Mouse (Mus musculus) kidney, adult 18-20 months (tissue): ENCODE results near the gene Pcx.

Source experiments
- DNase-seq: peaks from one replicate; pipeline ENCODE4 v3.0.0; 2021

The Pcx gene

GRCm38 (mm10) chr19:4589081-4589480, 78.8 kb downstream of the Pcx start:
- DNase-seq: no peak

- no peak for DNase-seq
Observed at GRCm38 (mm10) chr19:4590025-4590424, 79.8 kb downstream of the Pcx start.

- peak; percentile 82 for DNase-seq
Observed at GRCm38 (mm10) chr19:4593792-4594522, 83.7 kb downstream of the Pcx start.

- DNase-seq: peak; percentile 49
Observed at GRCm38 (mm10) chr19:4596071-4596470, 85.8 kb downstream of the Pcx start.

DNA sequence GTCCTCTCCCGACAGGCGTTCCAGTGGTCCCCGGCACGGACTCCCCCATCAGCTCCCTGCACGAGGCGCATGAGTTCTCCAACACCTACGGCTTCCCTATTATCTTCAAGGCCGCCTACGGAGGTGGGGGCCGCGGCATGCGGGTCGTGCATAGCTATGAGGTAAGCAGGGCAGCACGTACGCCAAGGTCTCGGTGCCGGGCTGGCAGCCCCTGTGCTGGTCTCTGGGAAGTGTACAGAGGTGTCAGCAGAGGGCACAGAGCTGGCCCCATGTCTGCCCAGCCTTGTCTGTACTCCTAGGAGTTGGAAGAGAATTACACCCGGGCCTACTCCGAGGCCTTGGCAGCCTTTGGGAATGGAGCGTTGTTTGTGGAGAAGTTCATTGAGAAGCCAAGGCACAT, 92.2 kb downstream of the Pcx start:
- no peak for DNase-seq

DNA sequence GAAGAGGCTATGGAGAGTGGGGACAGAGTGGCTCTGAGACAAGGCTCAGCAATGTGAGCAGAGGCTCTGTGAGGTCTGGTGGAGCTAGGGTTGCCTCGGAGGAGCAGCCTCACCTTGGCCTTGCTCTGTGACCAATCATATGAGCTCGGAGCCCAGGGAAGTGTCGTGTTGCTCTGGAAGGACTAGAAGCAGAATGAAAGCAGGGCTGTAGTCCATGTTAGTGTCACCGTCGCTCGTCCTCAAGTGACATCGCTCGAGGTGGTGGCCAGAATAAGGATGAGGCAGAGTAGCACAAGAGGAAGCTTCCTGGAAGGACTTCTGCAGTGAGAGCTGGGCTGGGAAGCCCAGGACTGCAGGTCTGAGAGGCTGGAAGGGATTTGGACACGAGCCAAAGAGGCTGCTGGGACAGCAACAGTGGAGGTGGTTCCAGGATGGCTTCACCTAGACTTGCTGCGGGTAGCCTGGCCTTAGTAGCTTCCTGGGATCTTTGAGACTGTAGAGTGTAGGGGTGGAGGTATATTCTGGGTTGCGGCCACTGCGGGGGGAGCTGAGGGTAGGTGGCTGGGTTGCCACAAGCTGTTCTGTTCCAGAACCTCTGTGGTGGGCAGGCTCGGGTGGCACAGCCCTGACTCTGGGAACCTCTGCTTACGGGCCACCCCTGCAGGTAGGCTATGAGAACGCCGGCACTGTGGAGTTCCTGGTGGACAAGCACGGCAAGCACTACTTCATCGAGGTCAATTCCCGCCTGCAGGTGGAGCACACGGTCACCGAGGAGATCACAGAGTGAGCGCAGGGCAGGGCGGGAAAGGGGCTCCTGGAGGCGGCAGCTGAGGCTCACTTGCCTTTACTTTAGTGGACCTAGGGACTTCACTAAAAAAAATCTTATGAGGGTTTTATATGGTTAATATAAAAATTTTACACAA, 93.8 kb downstream of the Pcx start:
- DNase-seq: peak; percentile 67

DNA sequence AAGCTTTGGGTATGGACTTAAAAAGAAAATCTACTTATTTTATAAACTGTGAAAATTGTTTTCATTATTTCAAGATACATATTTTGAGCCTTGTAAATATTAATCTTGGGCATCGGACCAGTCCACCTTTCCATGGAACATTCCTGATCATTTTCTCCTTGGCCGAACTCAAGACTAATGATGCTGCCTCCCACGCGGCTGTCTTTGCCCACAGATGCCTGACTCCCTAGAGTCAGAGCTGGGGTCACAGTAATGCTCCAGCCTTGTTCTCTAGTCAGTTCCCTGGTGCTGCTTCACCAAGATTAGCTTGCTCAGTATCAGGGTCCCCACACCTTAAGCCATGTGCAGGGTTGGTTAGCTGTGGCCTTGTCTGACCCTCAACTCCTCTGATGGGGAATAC, 95.4 kb downstream of the Pcx start:
- DNase-seq: no peak

GRCm38 (mm10) chr19:4607406-4607805, 97.1 kb downstream of the Pcx start:
- no peak for DNase-seq

- DNase-seq: no peak
Observed at GRCm38 (mm10) chr19:4608511-4608910, 98.2 kb downstream of the Pcx start.

DNA sequence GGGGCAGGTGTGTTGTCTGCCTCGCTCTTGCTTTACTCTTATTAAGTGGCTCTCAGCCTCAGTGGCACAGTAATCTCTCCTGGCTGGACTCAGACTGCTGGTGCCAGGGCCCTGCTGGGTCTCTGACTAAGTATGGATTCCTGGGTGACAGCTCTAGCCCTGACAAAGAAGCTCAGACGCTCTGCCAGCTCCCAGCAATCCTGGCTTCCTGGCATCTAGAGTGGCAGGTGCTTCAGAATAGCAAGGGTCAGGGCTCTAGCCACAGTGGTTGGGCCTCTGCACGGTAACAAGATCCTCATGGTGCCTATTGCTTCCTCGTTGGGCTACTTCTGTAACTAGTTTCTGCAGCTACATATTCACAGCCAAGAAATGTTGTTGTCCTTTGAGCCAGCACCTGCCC, 99.8 kb downstream of the Pcx start:
- DNase-seq: no peak

DNA sequence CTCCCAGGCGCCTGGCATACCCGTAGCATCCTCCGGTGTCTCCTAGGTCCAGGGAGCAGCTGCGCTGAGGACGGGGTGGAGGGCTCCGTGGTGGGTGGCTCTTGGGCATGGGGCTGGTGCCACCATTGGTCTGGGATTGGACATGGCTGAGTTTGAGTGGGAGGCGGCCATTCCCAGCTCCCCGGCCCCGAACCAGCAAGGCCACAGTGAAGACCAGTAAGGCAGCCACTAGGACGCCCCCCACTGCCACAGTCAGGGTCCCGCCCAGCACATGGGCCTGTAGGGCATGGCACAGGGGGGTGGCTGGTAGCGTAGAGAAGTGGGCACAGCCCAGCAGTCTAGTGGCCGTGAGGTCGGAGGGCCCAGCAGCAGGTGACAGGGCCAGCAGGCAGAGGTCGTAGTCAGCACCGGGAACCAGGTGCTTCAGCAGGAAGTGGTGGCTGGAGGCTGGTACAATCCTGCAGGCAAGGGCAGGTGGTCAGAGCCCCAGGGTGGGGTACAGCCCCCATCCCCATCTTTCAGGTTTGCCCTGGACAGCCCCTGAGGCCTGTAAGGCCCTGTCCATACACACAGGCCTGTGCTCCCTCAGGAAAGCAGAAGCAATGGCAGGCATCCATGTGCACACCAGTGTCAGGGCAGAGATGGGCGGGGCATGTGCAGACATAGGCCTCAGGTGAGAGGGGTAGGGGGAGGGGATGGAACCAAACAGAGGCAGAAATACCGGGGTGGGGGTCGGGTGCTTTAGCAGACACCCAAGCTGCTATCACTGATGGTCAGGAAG, 102.1 kb downstream of the Pcx start:
- DNase-seq: no peak

GRCm38 (mm10) chr19:4613464-4614304, 103.4 kb downstream of the Pcx start:
- peak; percentile 3 for DNase-seq

DNA sequence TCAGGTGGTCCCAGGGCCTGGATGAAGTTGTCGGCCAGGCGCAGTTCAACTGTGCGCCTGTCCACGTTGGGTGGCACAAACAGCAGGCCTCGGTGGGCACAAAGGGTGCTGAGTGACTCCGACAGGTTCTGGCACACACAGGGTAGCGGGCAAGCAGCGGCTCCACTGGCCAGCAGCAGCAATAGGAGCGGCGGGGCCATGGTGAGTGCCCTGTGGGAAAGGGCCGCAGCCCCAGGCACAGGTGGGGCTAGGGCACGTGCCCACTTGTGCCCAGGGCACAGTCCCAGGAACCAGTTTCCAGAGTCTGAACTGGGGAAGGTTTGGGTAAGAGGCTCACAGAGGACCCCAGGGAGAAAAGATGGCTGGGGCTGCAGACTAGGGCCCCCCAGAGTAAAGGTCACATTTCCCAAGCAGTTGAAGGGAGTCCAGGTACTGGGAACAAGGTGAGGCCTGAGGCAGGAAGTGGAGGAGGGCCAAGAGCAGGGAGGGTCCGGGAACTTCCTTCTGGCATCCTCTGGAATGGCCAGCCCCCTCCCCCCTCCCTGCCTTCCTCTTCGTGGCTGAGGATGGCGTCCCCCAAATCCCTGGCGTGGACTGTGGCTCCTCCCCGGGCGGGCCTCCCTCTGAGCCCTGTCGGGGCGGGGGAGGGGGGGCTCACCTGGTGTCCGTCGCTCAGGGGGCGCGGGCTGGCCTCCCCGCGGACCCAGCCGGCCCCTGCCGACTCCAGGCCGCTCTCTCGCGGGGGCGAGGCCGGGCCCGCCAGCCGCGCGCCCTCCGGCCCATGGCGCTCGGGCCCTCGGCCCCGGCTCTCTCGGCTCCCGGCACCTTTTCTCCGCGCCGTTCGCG, 104.3 kb downstream of the Pcx start:
- peak; percentile 29 for DNase-seq

DNA sequence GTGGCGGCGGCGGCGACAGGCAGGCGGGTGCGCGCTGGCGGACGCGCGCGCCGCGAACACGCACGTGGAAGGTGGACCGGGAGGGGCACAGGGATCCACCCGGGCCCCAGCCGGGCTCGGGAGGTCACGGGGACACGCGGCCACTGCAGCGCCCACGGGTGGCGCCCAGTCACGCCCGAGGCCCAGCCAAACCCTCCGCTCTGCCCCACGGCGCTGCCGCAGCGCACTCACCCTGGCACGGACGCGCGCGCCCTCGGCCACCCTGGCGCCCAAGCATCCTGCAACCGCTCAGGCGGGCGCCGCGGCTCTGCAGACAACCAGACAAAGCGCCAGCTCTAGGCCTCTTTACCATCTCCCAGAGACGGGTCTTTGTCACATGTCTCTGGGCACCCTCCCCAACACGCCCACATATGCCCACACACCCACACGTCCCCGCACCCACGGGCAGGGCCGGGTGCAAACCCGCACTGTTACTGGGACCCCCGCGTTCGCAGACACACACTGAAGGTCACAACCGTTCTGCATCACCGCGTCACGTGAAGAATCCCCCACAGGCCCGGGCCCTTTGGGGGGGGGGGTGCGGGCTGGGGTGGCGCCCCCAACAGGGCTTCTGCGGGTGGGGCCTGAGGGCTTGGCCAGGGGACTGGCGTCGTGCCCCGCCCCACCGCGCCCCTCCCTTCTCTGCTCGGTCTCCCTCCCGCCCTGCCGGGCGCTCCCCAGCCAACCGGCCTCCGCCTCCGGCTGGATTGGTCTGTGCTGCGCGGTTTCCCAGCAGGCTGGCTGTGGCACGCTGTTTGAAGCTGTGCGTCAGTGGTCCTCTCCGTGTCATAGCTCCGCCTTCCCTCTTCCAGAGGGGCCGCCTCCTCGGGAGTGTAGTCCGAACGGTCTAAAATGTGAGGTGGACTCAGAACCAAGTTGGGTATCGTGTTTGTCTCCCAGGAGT, 105.2 kb downstream of the Pcx start, which contains the start of gene Lrfn4:
Gene Lrfn4 (minus strand): TSS at position 517 of the 943 bp plus-strand sequence.
- peak; percentile 70 for DNase-seq

GRCm38 (mm10) chr19:4616546-4616945, 106.3 kb downstream of the Pcx start:
- no peak for DNase-seq

- no peak for DNase-seq
Observed at GRCm38 (mm10) chr19:4618183-4618582, 107.9 kb downstream of the Pcx start.

GRCm38 (mm10) chr19:4619461-4619860, 109.2 kb downstream of the Pcx start:
- DNase-seq: no peak

- no peak for DNase-seq
Observed at GRCm38 (mm10) chr19:4620721-4621120, 110.4 kb downstream of the Pcx start.

GRCm38 (mm10) chr19:4622780-4623179, 112.5 kb downstream of the Pcx start:
- no peak for DNase-seq

DNA sequence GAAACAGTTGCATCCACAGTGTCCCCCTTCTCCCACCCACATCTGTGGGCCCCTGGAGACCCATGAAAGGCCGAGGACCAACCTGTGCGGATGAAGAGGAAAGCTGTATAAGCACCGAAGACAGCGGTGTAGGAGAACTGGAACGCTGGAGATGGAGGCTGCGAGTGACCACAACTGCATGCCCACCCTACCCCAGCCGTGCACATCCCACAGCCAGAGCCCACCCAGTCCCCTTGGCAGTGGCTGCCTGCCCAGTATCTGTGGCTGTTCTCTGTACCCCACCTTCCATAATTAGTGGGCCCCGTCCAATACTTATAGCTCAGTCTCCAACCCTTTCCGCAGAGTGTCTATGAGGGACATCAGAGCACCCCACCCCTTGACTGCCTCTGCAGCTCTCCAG, 113.1 kb downstream of the Pcx start:
- peak; percentile 6 for DNase-seq
